Mouse (Mus musculus) hindbrain, embryonic 15.5 days (tissue): ENCODE data around the gene Glrx. TPM values are rescaled to one million over a fixed set of nuclear protein-coding genes. Genes with fewer than 3 reads are reported as not detected.

Experiments
- ATAC-seq: fragments of 200-750 bp; cut with Nextera tagmentation; 2 replicates; pipeline ENCODE4 v1.8.0; 2017; ENCODE audit warnings: low read depth, moderate number of reproducible peaks, moderate TSS enrichment; ENCODE audit not compliant: low FRiP score
- H3K27ac ChIP-seq: fragments of 300-500 bp; sonication (generic); replicated peaks from 2 replicates; pipeline ENCODE4 v1.5.1; 2015; ENCODE audit warnings: mild to moderate bottlenecking, inconsistent platforms
- H3K27me3 ChIP-seq: fragments of 300-500 bp; sonication (generic); 2 replicates; pipeline ENCODE4 v1.6.1; 2015; ENCODE audit warnings: control low read depth, inconsistent platforms
- H3K36me3 ChIP-seq: fragments of 300-500 bp; sonication (generic); 2 replicates; pipeline ENCODE4 v1.6.1; 2015; ENCODE audit warnings: control low read depth, inconsistent platforms
- H3K4me1 ChIP-seq: fragments of 300-500 bp; sonication (generic); replicated peaks from 2 replicates; pipeline ENCODE4 v1.6.1; 2015; ENCODE audit warnings: control low read depth, inconsistent platforms
- H3K4me2 ChIP-seq: fragments of 300-500 bp; sonication (generic); 2 replicates; pipeline ENCODE4 v1.6.1; 2015; ENCODE audit warnings: moderate library complexity, mild to moderate bottlenecking, inconsistent platforms
- H3K4me3 ChIP-seq: fragments of 300-500 bp; sonication (generic); 2 replicates; pipeline ENCODE4 v1.5.1; 2015; ENCODE audit warnings: mild to moderate bottlenecking, inconsistent platforms
- H3K9ac ChIP-seq: fragments of 300-500 bp; sonication (generic); 2 replicates; pipeline ENCODE4 v1.6.1; 2015; ENCODE audit warnings: inconsistent platforms
- H3K9me3 ChIP-seq: fragments of 300-500 bp; sonication (generic); 2 replicates; pipeline ENCODE4 v1.6.1; 2016; ENCODE audit warnings: control low read depth, inconsistent platforms
- WGBS: fragments of 180-500 bp; shearing (Covaris S2); methylation state at CpG from one replicate; pipeline ENCODE4 v1.1.7; 2015; 5-methylcytosine and 5-hydroxymethylcytosine counted together
- polyA plus RNA-seq: library from polyadenylated mRNA; unstranded; fragments of >200 nt; fragmentation: Nextera tagmentation; extraction: Ambion mirVana; gene quantifications from 2 replicates; pipeline ENCODE4 v1.2.1, GENCODE M21; 2015

The Glrx gene
- polyA plus RNA-seq, 1 experiment from 2014 or later = 68.7 TPM

DNA sequence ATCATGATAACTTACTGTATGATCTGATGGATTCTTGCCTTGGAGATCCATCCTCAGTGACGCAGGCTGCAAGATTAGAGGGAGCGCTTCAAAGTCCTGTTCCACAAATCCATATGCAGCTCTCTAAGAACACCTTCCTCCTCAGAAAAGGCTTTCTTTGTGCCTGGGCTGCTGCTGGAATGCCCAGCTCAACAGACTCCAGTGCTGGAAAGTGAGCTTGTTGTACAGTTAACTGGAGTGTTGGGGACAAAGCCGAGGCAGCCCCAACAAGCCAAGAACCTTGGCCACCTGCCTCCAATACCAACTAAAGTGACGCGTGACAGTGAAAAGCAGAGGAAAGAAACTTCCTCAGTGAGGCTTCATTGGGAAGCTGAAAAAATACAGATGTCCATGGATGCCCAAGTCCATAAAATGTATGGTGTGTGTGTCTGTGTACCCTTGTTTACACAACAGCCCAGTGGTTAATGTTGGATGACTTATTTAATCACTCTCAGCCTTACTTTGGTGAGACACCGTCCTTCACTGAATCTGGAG is 1.2 kb downstream of the Glrx start:
- WGBS = 52% methylated on average over 6 of the region's 6 CpGs
- peak overlapping the region; percentile 63 for H3K4me2 ChIP-seq
- no peak for ATAC-seq
- no peaks in the 10 kb centered on the region for H3K9me3 ChIP-seq
- peak overlapping the region; percentile 51 for H3K9ac ChIP-seq
- no peaks in the 10 kb centered on the region for H3K36me3 ChIP-seq
- peak overlapping the region; percentile 77 for H3K27ac ChIP-seq
- H3K4me1 ChIP-seq = peaks cover 30% of the 10 kb centered on the region
- peak overlapping the region; percentile 50 for H3K4me3 ChIP-seq
- no peaks in the 10 kb centered on the region for H3K27me3 ChIP-seq

- Histone ChIP-seq H3K9ac (no peak overlapping the region), H3K4me2 (peak overlapping the region; percentile 63), H3K36me3 (no peaks in the 10 kb centered on the region), H3K4me3 (peak overlapping the region; percentile 50), H3K4me1 (peaks cover 30% of the 10 kb centered on the region), H3K27me3 (no peaks in the 10 kb centered on the region), H3K9me3 (no peaks in the 10 kb centered on the region), H3K27ac (no peak overlapping the region)
- 82% methylated on average over 3 of the region's 3 CpGs for WGBS
- ATAC-seq = no peak
These were observed 2.3 kb downstream of the Glrx start for GRCm38 (mm10) chr13:75841950-75842349.

DNA sequence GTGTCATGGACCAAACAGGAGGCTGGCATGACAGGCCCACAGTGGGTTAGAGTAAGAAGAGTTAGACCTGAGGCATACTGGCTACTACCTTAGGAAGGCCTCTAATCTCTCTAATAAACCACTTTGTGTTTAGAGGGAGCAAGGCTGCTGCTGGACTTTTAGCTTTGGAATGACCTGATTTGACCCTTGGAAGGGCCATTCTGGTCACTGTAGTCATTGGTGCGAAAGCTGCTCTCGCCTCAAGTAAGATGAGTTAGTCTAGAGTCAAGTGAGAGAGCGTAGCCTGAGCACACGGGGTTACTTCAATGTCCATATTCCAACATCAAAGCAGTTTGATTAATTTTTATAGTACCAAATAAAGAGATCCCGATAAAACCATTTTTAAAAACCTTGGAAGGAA is 3.7 kb downstream of the Glrx start:
- Histone ChIP-seq H3K9me3 (no peaks in the 10 kb centered on the region), H3K4me2 (no peak overlapping the region), H3K27me3 (no peaks in the 10 kb centered on the region), H3K4me3 (no peak overlapping the region), H3K27ac (no peak overlapping the region), H3K4me1 (peaks cover 30% of the 10 kb centered on the region), H3K36me3 (peaks cover 9% of the 10 kb centered on the region), H3K9ac (no peak overlapping the region)
- 90% methylated on average over 5 of the region's 5 CpGs for WGBS
- ATAC-seq = no peak

GRCm38 (mm10) chr13:75843993-75844683 is 4.5 kb downstream of the Glrx start:
- Histone ChIP-seq H3K27ac (no peak overlapping the region), H3K4me2 (no peak overlapping the region), H3K27me3 (no peaks in the 10 kb centered on the region), H3K9me3 (no peaks in the 10 kb centered on the region), H3K36me3 (peaks cover 10% of the 10 kb centered on the region), H3K4me1 (peaks cover 31% of the 10 kb centered on the region), H3K4me3 (no peak overlapping the region), H3K9ac (no peak overlapping the region)
- ATAC-seq = no peak
- 89% methylated on average over 8 of the region's 8 CpGs for WGBS

- Histone ChIP-seq H3K9me3 (no peaks in the 10 kb centered on the region), H3K36me3 (peaks cover 10% of the 10 kb centered on the region), H3K27ac (no peak overlapping the region), H3K27me3 (no peaks in the 10 kb centered on the region), H3K4me3 (no peak overlapping the region), H3K4me1 (peaks cover 27% of the 10 kb centered on the region), H3K9ac (no peak overlapping the region), H3K4me2 (no peak overlapping the region)
- no peak for ATAC-seq
- 95% methylated on average over 2 of the region's 2 CpGs for WGBS
These were observed 5.3 kb downstream of the Glrx start for GRCm38 (mm10) chr13:75844833-75845518.

- WGBS = 47% methylated on average over 4 of the region's 4 CpGs
- H3K9me3 ChIP-seq = no peaks in the 10 kb centered on the region
- no peak for ATAC-seq
These were observed 6.0 kb downstream of the Glrx start for GRCm38 (mm10) chr13:75845519-75846166.

GRCm38 (mm10) chr13:75847027-75847426 is 7.4 kb downstream of the Glrx start:
- no peak overlapping the region for H3K4me2 ChIP-seq
- no peak overlapping the region for H3K9ac ChIP-seq
- H3K27ac ChIP-seq = no peak overlapping the region
- WGBS = 87% methylated on average over 6 of the region's 6 CpGs
- peaks cover 10% of the 10 kb centered on the region for H3K36me3 ChIP-seq
- no peaks in the 10 kb centered on the region for H3K27me3 ChIP-seq
- no peaks in the 10 kb centered on the region for H3K9me3 ChIP-seq
- ATAC-seq = no peak
- H3K4me3 ChIP-seq = no peak overlapping the region
- peaks cover 12% of the 10 kb centered on the region for H3K4me1 ChIP-seq

More at GRCm38 (mm10) chr13:75845519-75846166, 6.0 kb downstream of the Glrx start:
- H3K27me3 ChIP-seq = no peaks in the 10 kb centered on the region
- no peak overlapping the region for H3K4me3 ChIP-seq
- H3K4me1 ChIP-seq = peaks cover 26% of the 10 kb centered on the region
- no peak overlapping the region for H3K27ac ChIP-seq
- H3K4me2 ChIP-seq = no peak overlapping the region
- H3K36me3 ChIP-seq = peaks cover 10% of the 10 kb centered on the region
- H3K9ac ChIP-seq = no peak overlapping the region

- no peak for ATAC-seq
- 0 out of 2 replicates have a peak, but pooled peaks cover 3% of the 10 kb centered on the region for H3K4me1 ChIP-seq
- H3K36me3 ChIP-seq = peaks cover 10% of the 10 kb centered on the region
- H3K4me3 ChIP-seq = no peak overlapping the region
- no peak overlapping the region for H3K27ac ChIP-seq
- WGBS = 94% methylated on average over 4 of the region's 4 CpGs
- no peaks in the 10 kb centered on the region for H3K9me3 ChIP-seq
- no peaks in the 10 kb centered on the region for H3K27me3 ChIP-seq
- H3K4me2 ChIP-seq = no peak overlapping the region
- H3K9ac ChIP-seq = no peak overlapping the region
These were observed 12.4 kb downstream of the Glrx start for GRCm38 (mm10) chr13:75852027-75852426.

- no peak overlapping the region for H3K9ac ChIP-seq
- H3K36me3 ChIP-seq = peaks cover 3% of the 10 kb centered on the region; the same call in 1 of the 2 replicates
- H3K27me3 ChIP-seq = no peaks in the 10 kb centered on the region
- H3K4me2 ChIP-seq = no peak overlapping the region
- H3K4me3 ChIP-seq = no peak overlapping the region
- no peak for ATAC-seq
- no peak overlapping the region for H3K27ac ChIP-seq
- no peaks in the 10 kb centered on the region for H3K9me3 ChIP-seq
- WGBS = 88% methylated on average over 3 of the region's 3 CpGs
- H3K4me1 ChIP-seq = 0 out of 2 replicates have a peak, but pooled peaks cover 3% of the 10 kb centered on the region
These were observed 13.4 kb downstream of the Glrx start for GRCm38 (mm10) chr13:75853118-75853517.

DNA sequence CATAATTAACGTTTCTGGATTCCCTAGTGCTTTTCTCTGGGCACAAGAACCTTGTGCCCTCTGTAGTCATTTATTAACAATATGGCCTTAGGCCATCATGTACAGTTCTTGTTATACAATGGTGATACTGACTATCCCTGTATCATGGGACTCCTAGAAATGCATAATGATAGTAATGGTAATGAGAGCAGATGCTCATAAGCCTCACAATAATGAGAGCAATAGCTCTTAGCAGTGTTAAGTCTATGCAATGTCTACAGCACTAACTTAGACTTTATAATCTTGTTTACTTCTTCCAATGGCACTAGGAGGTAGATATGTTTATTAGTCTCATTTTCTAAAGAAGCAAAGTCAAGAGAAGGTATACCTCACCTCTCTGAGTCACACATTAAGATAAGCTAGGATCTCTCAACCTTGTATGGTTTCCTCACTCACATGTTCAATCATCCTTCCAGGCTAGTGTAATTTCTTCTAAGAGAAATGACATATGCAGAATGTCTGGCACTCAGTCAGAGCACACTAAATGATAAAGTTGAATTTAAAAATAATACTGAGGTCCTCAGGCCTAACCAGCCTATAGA is 19.7 kb downstream of the Glrx start:
- no peaks in the 10 kb centered on the region for H3K36me3 ChIP-seq
- H3K27ac ChIP-seq = no peak overlapping the region
- H3K9ac ChIP-seq = no peak overlapping the region
- no peak for ATAC-seq
- 68% methylated on average over 1 of the region's 1 CpGs for WGBS
- no peaks in the 10 kb centered on the region for H3K27me3 ChIP-seq
- H3K9me3 ChIP-seq = no peaks in the 10 kb centered on the region
- no peak overlapping the region for H3K4me3 ChIP-seq
- no peaks in the 10 kb centered on the region for H3K4me1 ChIP-seq
- no peak overlapping the region for H3K4me2 ChIP-seq

- Histone ChIP-seq H3K9me3 (no peaks in the 10 kb centered on the region), H3K4me2 (no peak overlapping the region), H3K9ac (no peak overlapping the region), H3K27ac (no peak overlapping the region), H3K27me3 (no peaks in the 10 kb centered on the region), H3K4me1 (no peaks in the 10 kb centered on the region), H3K4me3 (no peak overlapping the region), H3K36me3 (peaks cover 8% of the 10 kb centered on the region; the same call in 1 of the 2 replicates)
- ATAC-seq = no peak
These were observed 26.0 kb downstream of the Glrx start for GRCm38 (mm10) chr13:75865486-75866184.
